Mouse (Mus musculus) G1E (cell line): ENCODE measurements at regions not wholly inside any gene's neighbourhood (a gene's known extent, or its start where the extent isn't known, plus 50 kb on each side); places are given as distances from the start of the nearest gene placed in this dataset.

Experiments used
- ATAC-seq: 2 replicates; pipeline ENCODE4 v1.8.0; 2016; ENCODE audit warnings: mild to moderate bottlenecking; ENCODE audit not compliant: insufficient number of reproducible peaks, poor library complexity, low FRiP score, severe bottlenecking; ENCODE audit errors: extremely low read depth
- DNase-seq: peaks from one replicate; pipeline ENCODE4 v3.0.0; 2012; ENCODE audit warnings: low spot score
- H3K27me3 ChIP-seq: 2 replicates; pipeline ENCODE4 v1.6.1; 2012; ENCODE audit warnings: mild to moderate bottlenecking, low read length, inconsistent platforms; ENCODE audit not compliant: insufficient read depth
- H3K36me3 ChIP-seq: replicated peaks from 2 replicates; pipeline ENCODE3; 2012; ENCODE audit warnings: mild to moderate bottlenecking, inconsistent platforms
- H3K4me1 ChIP-seq: 2 replicates; pipeline ENCODE4 v1.6.1; 2012; ENCODE audit warnings: low read depth, low read length, inconsistent platforms, mixed read lengths; ENCODE audit not compliant: insufficient read depth
- H3K4me3 ChIP-seq: 2 replicates; pipeline ENCODE4 v1.5.1; 2012; ENCODE audit warnings: low read depth, mild to moderate bottlenecking, inconsistent platforms, low read length, moderate library complexity, mixed read lengths
- H3K9me3 ChIP-seq: replicated peaks from 2 replicates; pipeline ENCODE4 v1.6.1; 2012; ENCODE audit warnings: inconsistent platforms
- CTCF ChIP-seq: IDR thresholded peaks from 2 replicates; pipeline ENCODE4 v1.5.1; 2012; ENCODE audit warnings: low read depth, low read length, inconsistent platforms, mixed read lengths
- GATA1 ChIP-seq: IDR thresholded peaks from 2 replicates; pipeline ENCODE4 v1.6.1; 2012; ENCODE audit warnings: borderline replicate concordance, low read length, inconsistent platforms, mixed read lengths
- GATA2 ChIP-seq: IDR thresholded peaks from 2 replicates; pipeline ENCODE4 v1.6.1; 2012; ENCODE audit warnings: low read depth, low read length, inconsistent platforms, borderline replicate concordance
- POLR2AphosphoS5 ChIP-seq: IDR thresholded peaks from 2 replicates; pipeline ENCODE4 v1.6.1; 2012; ENCODE audit warnings: low read depth, low read length, inconsistent platforms; ENCODE audit not compliant: insufficient replicate concordance
- TAL1 ChIP-seq: conservative IDR thresholded peaks from 2 replicates; pipeline ENCODE4 v1.6.1; 2012; ENCODE audit warnings: low read depth, low read length, inconsistent platforms, mixed read lengths

DNA sequence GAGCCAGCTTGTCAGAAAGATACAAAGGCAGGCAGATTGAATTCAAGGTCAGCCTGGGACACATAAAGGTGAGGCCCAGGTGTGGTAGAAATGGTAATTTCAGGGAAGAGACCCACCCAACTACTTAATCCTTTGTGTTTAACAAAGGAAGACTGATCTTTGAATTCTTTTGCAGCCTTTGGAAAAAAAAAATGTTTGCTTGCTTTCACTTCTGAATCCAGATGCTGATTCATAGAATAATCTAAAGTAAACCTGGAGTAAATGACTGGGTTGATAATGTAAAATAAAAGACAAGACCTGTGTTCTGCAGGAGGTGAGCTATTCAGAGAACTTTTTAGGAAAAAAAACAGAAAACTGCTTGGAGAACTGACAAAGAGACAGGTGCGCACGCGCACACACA lies 310.9 kb upstream of the Klf6 start:
- TF ChIP-seq POLR2AphosphoS5 (no peak), GATA1 (no peak), TAL1 (no peak), GATA2 (no peak)
- H3K27me3 ChIP-seq: no peaks in the 10 kb centered on the region
- no peak overlapping the region for H3K4me3 ChIP-seq
- DNase-seq: no peak
- H3K36me3 ChIP-seq: no peaks in the 10 kb centered on the region
- H3K4me1 ChIP-seq: no peaks in the 10 kb centered on the region
- no peaks in the 10 kb centered on the region for H3K9me3 ChIP-seq
- ATAC-seq: no peak

DNA sequence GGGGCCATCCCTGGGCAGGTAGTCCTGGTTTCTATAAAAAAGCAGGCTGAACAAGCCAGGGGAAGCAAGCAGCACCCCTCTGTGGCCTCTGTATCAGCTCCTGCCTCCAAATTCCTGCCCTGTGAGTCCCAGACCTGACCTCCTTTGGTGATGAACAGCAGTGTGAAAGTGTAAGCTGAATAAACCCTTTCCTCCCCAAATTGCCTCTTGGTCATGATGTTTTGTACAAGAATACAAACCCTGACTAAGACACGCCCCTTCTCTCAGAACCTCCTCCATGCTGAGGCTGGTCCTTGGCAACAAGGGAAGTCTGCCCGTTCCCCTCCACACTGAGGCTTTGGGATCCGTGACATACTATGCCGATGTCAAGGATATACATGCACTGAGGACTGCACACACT lies 310.2 kb upstream of the Klf6 start:
- Histone ChIP-seq H3K4me1 (no peaks in the 10 kb centered on the region), H3K9me3 (no peaks in the 10 kb centered on the region), H3K27me3 (no peaks in the 10 kb centered on the region), H3K4me3 (no peak overlapping the region), H3K36me3 (no peaks in the 10 kb centered on the region)
- no peak for DNase-seq
- no peak for TF ChIP-seq GATA2
- TF ChIP-seq POLR2AphosphoS5: no peak
- no peak for TF ChIP-seq CTCF
- TF ChIP-seq GATA1: no peak
- TF ChIP-seq TAL1: no peak
- no peak for ATAC-seq

DNA sequence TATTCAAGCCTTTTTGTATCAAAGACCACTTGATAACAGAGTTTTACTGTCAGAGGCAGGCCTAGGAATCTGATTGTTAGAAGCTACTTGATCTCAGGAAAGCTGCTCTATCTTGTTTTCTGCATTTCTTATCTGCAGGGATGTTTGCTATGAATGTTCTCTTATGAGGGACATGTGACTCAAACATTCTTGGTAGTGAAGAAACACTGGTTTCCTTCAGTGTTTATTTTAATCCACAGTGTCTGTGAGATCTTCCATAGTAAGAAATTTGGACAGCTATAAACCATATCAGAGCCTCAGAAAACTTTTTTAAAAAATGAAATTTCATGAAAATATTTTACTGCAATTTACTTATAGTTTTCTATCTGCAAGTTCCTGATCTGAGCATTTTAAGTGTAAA lies 307.8 kb upstream of the Klf6 start:
- Histone ChIP-seq H3K27me3 (no peaks in the 10 kb centered on the region), H3K4me3 (no peak overlapping the region), H3K4me1 (no peaks in the 10 kb centered on the region), H3K36me3 (no peaks in the 10 kb centered on the region), H3K9me3 (no peaks in the 10 kb centered on the region)
- no peak for DNase-seq
- no peak for ATAC-seq
- TF ChIP-seq CTCF (no peak), GATA2 (no peak), GATA1 (no peak), TAL1 (no peak), POLR2AphosphoS5 (no peak)

DNA sequence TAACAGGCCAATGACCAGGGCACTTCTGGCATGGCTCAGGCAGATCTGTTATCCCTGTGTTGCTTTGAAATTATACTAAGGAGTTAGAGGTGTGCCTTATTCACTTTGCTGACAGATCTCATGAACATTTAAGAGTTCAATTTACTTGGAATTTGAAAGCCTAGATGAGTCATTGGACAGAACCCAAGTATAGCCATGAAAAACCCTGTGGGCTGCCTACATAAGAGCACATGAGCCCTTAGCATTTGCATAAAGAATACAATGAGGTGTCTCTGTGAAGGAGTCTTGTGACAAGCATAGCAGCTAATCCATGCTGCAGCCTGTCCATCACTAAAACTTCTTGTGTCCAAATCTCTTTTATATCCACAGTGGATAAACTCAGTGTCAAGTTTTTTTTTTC lies 303.2 kb upstream of the Klf6 start:
- ATAC-seq (no peak), DNase-seq (no peak)
- no peaks in the 10 kb centered on the region for H3K27me3 ChIP-seq
- TF ChIP-seq POLR2AphosphoS5: no peak
- TF ChIP-seq CTCF: no peak
- TF ChIP-seq GATA2: no peak
- no peak for TF ChIP-seq TAL1
- TF ChIP-seq GATA1: no peak
- H3K4me1 ChIP-seq: no peaks in the 10 kb centered on the region
- no peaks in the 10 kb centered on the region for H3K36me3 ChIP-seq
- no peak overlapping the region for H3K4me3 ChIP-seq
- H3K9me3 ChIP-seq: no peaks in the 10 kb centered on the region

DNA sequence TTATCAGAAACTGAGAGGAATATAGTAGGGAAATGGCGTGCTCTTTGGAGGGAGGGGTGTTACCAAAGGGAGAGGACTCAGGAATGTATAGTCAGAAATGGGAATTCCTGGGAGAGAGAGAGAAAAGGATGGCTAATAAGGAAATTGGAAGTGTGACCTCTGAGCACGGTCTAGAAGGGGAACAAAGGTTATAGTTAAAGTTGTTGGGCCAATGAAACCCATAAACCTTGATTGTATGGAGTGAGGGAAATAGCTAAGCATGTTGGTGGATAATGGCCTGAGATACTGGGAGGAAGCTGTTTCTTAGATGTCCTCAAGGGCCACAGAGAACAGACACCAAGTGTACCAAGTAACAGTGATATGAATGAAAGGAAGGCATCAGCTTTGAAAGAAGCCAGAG lies 294.8 kb upstream of the Klf6 start:
- TF ChIP-seq GATA2 (no peak), POLR2AphosphoS5 (no peak)
- no peaks in the 10 kb centered on the region for H3K4me1 ChIP-seq
- ATAC-seq: no peak

DNA sequence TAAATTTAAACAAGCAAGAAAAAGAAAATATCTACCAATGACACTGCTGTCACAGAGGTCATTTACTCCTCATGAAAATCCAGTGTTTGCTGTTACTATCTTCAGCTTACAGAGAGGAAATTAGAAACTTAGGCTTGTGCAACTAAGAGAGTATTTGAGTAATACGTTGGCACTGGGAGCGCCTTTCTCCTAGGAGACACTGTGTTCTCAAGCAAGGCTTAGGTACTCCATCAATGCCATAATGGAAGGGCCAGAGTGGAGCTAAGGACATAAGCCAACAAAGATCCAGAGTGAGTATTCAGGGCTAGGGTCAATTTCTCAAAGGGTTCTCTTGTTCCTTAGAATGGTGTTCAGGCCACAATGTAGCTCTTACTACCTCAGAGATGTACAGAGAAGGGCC lies 294.4 kb upstream of the Klf6 start:
- no peak for DNase-seq
- Histone ChIP-seq H3K4me3 (no peak overlapping the region), H3K27me3 (peaks cover 4% of the 10 kb centered on the region), H3K4me1 (no peaks in the 10 kb centered on the region), H3K36me3 (no peaks in the 10 kb centered on the region), H3K9me3 (no peaks in the 10 kb centered on the region)
- no peak for ATAC-seq
- TF ChIP-seq CTCF (no peak), TAL1 (no peak), POLR2AphosphoS5 (no peak), GATA1 (no peak), GATA2 (no peak)

More for the DNA sequence above, 294.8 kb upstream of the Klf6 start:
- Histone ChIP-seq H3K36me3 (no peaks in the 10 kb centered on the region), H3K4me3 (no peak overlapping the region), H3K9me3 (no peaks in the 10 kb centered on the region), H3K27me3 (peaks cover 4% of the 10 kb centered on the region)
- DNase-seq: no peak

DNA sequence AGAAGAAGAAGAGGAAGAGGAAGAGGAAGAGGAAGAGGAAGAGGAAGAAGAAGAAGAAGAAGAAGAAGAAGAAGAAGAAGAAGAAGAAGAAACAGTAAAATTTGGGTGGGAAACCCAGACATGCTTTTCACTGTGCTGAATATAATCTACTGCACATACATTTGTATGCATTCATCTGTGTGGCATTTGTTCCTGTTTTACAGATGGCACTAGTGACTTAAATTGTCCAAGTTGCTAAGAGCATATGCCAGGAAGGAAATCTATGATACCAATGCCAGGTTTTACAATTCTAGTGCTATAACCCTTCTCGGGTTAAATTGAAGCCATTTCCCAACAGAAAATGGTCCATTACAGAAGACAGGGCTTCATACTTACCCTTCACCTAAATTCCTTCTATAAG lies 291.7 kb upstream of the Klf6 start:
- ATAC-seq: no peak
- no peak overlapping the region for H3K4me3 ChIP-seq
- TF ChIP-seq CTCF (no peak), GATA1 (no peak), GATA2 (no peak), TAL1 (no peak), POLR2AphosphoS5 (no peak)
- no peaks in the 10 kb centered on the region for H3K36me3 ChIP-seq
- H3K27me3 ChIP-seq: peaks cover 4% of the 10 kb centered on the region
- no peak for DNase-seq
- no peaks in the 10 kb centered on the region for H3K9me3 ChIP-seq
- no peaks in the 10 kb centered on the region for H3K4me1 ChIP-seq
